Mouse (Mus musculus) mouse embryonic stem cell (cell line): Measurements from ENCODE around the gene Plin3.
"Not testable (repeated sequence)": the region's sequence is repeated elsewhere in the genome, so short reads cannot be mapped to it uniquely, and the experiment has no call there.

ENCODE experiments used
- in situ Hi-C, 2 experiments: fragments of 300-500 bp; cut with MboI; formaldehyde crosslinking; loops; 1 replicate in 1 of 2; 3 replicates in 1 of 2; pipeline ENCODE4 v1.14.3; 2019 to 2020; ENCODE audit warnings: low sequenced_read_pairs in 2 of 2, low pct_unique_long_range_greater_than_20kb in 1 of 2, mixed read lengths in 1 of 2; ENCODE audit not compliant: unreplicated experiment in 1 of 2

Gene Plin3

DNA sequence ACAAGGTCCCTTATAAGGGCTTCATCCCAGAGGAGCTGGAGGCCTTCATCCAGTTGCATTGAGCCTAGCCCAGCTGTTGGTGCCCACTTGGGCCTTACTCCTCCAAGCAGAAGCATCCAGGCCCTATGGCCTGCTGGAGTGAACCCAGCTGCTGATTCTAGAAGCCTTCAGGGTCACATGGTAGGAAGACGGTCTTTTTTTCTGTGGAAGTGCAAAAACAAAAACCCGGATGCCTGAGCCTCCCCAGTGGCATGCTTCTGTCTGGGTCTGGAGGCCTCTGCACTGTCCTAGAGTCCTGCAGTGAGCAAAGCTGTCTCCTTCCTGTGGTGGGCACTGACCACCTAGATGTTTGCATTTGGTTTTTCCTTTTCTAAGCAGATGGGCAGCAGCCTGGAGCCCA, 33.9 kb downstream of the Plin3 start:
- in situ Hi-C loops: not testable (repeated sequence)

DNA sequence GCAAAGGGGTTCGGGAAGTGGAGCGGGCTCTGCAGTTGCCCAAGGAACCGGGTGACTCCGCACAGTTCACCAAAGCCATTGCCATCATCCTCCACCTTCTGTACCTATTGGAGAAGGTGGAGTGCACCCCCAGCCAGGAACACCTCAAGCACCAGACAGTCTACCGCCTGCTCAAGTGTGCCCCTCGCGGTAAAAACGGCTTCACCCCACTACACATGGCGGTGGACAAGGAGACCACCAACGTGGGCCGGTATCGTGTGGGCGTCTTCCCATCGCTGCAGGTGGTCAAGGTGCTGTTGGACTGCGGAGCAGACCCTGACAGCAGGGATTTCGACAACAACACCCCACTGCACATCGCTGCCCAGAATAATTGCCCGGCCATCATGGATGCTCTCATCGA, 34.4 kb downstream of the Plin3 start:
- in situ Hi-C loops: not testable (repeated sequence)

DNA sequence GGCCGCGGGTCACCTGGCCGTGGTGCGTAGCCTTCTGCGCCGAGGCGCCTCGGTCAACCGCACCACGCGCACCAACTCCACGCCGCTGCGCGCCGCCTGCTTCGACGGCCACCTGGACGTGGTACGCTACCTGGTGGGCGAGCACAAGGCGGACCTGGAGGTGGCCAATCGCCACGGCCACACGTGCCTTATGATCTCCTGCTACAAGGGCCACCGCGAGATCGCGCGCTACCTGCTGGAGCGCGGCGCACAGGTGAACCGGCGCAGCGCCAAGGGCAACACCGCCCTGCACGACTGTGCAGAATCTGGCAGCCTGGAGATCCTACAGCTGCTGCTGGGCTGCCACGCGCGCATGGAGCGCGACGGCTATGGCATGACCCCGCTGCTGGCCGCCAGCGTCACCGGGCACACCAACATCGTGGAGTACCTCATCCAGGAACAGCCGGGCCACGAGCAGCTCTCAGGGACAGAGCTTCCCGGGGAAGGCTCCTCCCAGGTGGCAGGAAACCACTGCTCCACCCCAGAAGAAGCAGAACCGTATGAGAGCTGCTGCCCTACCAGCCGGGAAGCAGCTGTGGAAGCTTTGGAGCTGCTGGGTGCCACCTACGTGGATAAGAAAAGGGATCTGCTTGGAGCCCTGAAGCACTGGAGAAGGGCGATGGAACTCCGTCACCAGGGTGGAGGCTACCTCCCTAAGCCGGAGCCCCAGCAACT, 35.3 kb downstream of the Plin3 start:
- in situ Hi-C loops: no loop called here

DNA sequence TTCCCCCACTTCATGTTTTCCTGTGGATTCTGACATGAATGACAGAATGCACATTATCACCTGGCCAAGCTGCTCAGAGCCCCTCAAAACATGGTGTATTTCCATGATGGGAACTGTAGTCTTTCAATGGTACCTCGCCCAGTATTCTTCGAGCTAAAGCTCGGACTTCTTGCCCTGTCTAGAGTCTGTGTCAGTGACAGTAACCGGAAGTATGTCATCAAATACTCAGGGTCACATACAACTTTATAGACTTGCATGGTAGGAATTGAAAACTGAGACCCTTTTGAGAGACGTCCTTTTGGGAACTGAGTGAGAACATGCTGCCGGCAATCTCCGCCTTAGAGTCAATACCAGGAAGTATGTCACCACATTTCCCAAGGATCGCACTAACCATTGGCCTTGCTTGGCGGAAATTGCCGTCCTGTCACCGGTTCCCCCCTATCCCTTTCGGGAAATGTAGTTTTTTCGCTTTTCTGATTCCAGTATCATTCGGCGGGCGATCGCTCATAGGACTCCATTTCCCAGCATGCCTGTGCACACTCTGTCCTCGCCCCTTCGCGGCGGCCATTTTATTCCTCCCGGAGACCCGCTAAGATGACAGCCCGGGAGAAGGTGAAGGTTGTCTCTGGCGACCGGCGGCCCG, 36.3 kb downstream of the Plin3 start, which contains the start of gene Fem1a:
Gene Fem1a, plus strand, starts transcription at position 572 of the 643 bp plus-strand sequence.
- in situ Hi-C loops: no loop called here

DNA sequence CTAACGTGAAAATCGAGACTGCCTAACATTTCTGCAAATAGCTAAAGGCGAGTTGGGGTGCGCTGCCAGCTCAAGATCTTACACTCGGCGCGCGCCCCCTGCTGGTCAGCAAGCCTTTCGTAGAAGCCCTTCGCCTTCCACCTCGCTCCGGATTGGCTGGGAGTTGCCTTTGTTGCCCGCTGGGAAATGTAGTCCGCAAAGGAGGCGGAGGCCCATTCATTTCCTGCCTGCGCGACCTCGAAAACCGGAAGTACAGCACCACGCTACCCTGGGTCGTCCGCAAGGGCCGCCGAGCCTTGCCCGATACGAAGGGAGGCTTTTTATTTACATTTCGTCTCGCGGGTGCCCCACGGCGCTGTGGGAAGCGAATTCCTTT, 36.8 kb downstream of the Plin3 start:
- in situ Hi-C loops: no loop called here

DNA sequence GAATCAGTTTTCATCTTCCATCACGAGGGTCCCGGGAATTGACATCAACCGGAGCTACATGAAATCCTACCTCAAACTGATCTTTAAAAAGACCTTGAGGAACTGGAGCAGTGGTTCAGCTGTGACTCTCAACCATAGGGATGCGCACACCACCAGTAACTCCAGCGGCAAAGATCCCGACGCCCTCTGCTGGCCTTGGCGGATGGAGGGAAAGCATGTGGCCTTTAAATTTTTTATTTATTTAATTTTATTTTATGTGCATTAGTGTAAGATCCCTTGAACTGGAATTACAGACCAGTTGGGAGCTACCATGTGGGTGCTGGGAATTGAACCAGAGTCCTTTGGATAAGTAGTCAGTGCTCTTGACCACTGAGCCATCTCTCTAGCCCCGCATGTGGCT, 37.2 kb downstream of the Plin3 start:
- in situ Hi-C loops: no loop called here

DNA sequence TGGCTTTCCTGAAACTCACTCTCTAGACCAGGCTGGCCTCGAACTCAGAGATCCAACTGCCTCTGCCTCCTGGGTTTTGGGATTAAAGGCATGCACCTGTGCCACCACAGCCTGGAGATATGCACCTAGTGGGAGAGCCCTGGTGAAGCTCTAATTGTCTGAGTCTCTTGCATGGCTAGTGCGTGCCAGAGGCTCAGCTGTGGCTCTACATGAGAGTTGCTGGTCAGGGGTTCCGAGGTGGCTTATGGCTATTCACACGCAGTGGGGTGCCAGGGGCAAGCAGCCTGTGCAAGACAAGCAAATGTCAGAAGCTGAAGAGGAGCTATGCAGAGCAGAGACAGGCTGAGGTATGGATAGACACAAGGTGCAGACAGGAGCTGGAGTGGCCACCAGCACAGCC, 38.0 kb downstream of the Plin3 start:
- in situ Hi-C loops: no loop called here

DNA sequence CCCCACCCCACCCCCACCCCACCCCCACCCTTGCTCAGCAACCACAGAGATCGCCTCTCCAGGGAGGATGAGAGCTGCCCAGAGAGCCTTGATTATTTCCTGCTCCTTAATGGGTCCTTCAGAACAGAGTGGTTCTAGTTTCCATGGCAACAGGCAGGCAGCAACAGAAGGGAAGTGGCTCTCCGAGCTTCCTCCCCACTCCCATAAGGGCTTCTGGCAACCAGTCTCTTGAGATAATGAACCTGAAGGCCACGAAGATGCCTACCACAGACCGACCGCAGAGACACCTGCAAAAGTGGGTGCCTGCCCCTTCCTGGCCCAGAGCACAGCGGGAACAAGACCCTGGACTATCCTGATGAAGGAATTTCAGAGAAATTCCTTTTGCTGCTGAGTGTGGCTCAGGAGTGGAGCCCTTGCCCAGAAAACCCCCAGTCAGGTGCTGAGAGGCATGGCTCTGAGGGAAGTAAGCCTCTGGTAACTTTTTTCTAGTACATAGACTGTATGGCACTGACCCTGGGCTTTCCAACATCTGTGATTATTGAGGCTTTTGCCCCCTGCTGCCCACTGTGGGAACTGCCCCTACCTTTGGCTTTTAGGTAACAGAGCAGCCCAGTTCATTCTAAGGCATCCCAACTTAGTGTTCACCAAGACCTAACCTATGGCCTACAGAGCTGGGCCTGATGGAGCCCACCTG, 41.4 kb downstream of the Plin3 start:
- in situ Hi-C loops: no loop called here

DNA sequence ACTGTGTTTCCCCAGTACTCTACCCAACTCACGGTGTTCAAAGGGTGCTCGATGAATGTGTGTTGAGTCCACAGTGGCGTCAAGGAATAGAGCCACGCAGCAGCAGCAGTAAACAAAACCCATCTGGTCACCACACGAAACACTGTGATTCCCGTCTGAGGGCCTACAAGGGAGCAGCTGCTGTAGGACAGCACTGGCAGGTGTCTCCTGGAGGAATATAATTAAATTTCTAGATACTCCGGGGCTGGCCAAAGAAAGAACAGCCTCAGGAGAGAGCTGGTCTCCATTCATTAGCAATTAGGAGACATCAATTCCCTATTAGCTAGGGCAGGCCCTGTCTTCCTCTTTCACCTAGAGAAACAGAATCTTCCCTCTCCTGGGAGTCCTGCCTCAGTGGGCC, 47.1 kb downstream of the Plin3 start:
- in situ Hi-C loops: no loop called here

DNA sequence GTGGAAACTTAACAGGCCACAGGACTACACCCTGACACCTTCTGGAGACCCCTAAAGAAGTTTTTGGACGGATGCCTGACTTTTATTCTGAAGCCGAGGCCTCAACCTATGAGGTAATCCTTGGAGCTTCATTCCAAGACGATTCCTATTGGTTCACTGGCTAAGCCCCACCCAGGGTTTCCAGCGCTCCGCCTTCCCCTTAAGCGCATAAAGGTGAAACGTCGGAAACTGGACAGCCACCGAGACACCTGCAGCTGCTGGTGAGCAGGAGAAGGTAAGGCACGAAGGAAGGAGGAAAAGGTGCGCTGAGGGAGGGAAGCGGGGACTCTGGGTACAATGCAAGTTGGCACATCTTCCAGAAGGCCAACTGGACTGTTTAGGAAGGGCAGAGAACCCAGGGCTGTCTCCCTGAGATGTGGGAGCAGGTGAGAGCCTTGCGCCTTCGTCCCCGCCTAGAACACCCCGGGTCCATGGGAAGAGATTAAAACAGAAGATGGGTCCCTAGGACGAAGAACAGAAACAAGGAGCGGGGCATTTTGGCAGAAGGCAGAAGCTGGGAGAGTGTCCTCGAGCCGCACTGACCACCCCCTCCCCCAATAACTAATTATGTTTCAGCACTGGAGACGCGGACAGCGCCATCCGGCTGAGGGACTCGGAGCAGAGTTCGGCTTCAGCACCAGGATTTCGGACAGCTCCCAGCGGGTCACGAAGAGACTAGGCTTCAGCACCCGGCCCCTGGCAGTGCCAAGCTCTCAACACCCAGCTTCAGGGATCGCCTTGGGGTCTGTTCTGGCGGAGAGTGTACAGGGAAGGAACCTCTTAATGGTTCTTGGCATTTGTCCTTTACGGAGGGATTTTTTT, 50.9 kb downstream of the Plin3 start:
- in situ Hi-C loops: no loop called here

DNA sequence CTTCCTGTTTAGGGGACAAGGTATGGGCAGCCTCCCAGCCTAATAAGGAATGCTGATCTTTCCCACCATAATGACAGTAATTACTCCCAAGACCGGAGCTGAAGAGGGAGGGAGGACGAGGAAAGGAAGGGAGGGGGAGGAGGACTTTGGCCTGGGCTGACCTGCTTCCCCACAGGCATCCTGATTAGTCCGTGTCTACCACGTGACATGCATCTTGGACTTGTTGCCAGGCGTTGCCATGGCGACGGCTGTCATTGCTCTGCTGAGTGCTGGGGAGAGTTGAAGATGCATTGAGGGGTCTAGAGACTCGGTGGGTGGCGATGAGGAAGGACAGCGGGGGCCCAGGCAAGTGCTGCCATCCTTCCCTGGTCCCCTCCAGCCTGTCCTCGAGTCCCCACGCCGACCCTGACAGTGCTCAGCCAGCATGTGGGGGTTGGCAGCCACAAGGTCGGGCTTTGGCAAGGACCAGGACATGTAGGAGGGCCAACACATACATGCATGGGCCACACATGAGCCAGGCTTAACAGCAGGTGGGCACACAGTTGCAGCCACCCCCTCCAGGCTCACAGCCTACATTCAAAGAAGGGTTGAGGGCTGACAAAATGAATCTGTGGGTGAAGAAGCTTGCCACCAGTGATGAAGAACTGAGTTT, 58.7 kb downstream of the Plin3 start:
- in situ Hi-C loops: no loop called here

DNA sequence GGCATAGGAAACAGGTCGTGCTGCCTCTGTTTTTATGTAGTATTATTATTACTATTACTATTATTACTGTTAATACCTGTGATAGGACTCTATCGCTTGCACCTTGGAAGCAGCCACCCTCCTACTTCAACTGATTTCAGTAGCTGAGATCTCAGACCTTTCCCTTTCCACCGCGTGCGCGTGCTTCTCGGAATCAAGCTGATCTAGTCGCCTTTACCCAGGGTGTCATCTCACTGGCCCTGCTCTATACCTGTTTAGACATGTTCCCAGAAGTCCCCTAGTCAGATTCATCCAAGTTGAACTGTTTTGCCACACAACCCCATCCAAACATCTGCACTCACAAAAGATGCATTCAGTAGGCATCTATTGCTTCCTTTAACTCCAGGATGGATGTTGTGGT, 59.3 kb downstream of the Plin3 start:
- in situ Hi-C loops: no loop called here

DNA sequence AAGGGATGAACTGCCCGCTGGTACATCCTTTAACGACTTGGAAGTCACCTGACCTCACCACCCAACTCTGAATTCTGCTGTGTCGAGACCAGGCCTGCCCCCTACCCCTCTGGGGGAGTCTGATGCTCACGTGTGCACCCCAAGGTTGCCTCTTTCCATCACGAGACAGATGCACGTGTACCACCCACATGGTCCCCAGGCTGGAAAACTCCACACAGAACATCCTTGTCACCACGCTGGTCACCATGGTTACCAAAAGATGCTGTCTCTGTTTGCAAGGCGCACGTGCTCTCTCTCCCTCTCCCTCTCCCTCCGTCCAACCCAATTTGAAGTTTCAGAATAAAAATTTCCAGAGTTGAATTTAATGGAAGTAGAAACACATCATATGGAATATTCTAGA, 62.7 kb downstream of the Plin3 start:
- in situ Hi-C loops: no loop called here
